Mouse (Mus musculus) midbrain, postnatal 0 days (tissue): ENCODE measurements around the gene Ccdc184. TPM values are rescaled to one million over a fixed set of nuclear protein-coding genes. Genes with fewer than 3 reads are reported as not detected.
A peak's percentile ranks its signal among the peaks of the same experiment; 100 is the strongest.

Experiments
- ATAC-seq: fragments of 200-750 bp; cut with Nextera tagmentation; 2 replicates; pipeline ENCODE4 v1.8.0; 2017; ENCODE audit warnings: moderate number of reproducible peaks, mild to moderate bottlenecking, moderate TSS enrichment, moderate library complexity; ENCODE audit not compliant: low FRiP score
- DNase-seq: peaks from one replicate; pipeline ENCODE4 v3.0.0-alpha.2; 2015; ENCODE audit warnings: low spot score
- H3K27ac ChIP-seq: fragments of 300-500 bp; sonication (generic); 2 replicates; pipeline ENCODE4 v1.5.1; 2014; ENCODE audit warnings: low read depth, mild to moderate bottlenecking, low read length, mixed read lengths
- H3K27me3 ChIP-seq: fragments of 300-500 bp; sonication (generic); 2 replicates; pipeline ENCODE4 v1.6.1; 2014; ENCODE audit warnings: low read length, control low read depth, mixed read lengths; ENCODE audit not compliant: insufficient read depth
- H3K36me3 ChIP-seq: fragments of 300-500 bp; sonication (generic); 2 replicates; pipeline ENCODE4 v1.6.1; 2014; ENCODE audit warnings: low read length, control low read depth, mixed read lengths; ENCODE audit not compliant: insufficient read depth
- H3K4me1 ChIP-seq: fragments of 300-500 bp; sonication (generic); 2 replicates; pipeline ENCODE4 v1.6.1; 2014; ENCODE audit warnings: mild to moderate bottlenecking, control low read depth, antibody characterized with exemption, low read length, mixed read lengths; ENCODE audit not compliant: insufficient read depth
- H3K4me2 ChIP-seq: fragments of 300-500 bp; sonication (generic); 2 replicates; pipeline ENCODE4 v1.6.1; 2014; ENCODE audit warnings: low read depth, mild to moderate bottlenecking, low read length, mixed read lengths; ENCODE audit not compliant: poor library complexity, severe bottlenecking
- H3K4me3 ChIP-seq: fragments of 300-500 bp; sonication (generic); 2 replicates; pipeline ENCODE4 v1.5.1; 2014; ENCODE audit warnings: low read depth, mild to moderate bottlenecking, low read length, moderate library complexity
- H3K9ac ChIP-seq: fragments of 300-500 bp; sonication (generic); replicated peaks from 2 replicates; pipeline ENCODE4 v1.6.1; 2014; ENCODE audit warnings: mild to moderate bottlenecking, low read length, moderate library complexity, mixed read lengths; ENCODE audit not compliant: poor library complexity, severe bottlenecking
- H3K9me3 ChIP-seq: fragments of 300-500 bp; sonication (generic); 2 replicates; pipeline ENCODE4 v1.6.1; 2016; ENCODE audit warnings: low read length, control low read depth
- CTCF ChIP-seq: IDR thresholded peaks from 2 replicates; pipeline ENCODE4 v1.5.1; 2016; ENCODE audit warnings: antibody characterized with exemption, mild to moderate bottlenecking
- WGBS: fragments of 180-500 bp; shearing (Covaris S2); extraction: QIAGEN DNeasy Blood & Tissue Kit; methylation state at CpG from one replicate; pipeline ENCODE4 v1.1.7; 2014; 5-methylcytosine and 5-hydroxymethylcytosine counted together
- polyA plus RNA-seq: library from polyadenylated mRNA; unstranded; fragments of >200 nt; fragmentation: Nextera tagmentation; extraction: Ambion mirVana; gene quantifications from 2 replicates; pipeline ENCODE4 v1.2.1, GENCODE M21; 2015
- total RNA-seq: library from RNA; depleted of rRNA; stranded (reverse); fragments of >200 nt; gene quantifications from 2 replicates; pipeline ENCODE4 v1.2.3, GENCODE M21; 2014; rRNA removed

Ccdc184 gene
- 127 and 129 TPM in 2 replicates for total RNA-seq
- polyA plus RNA-seq: 132 and 145 TPM in 2 replicates

GRCm38 (mm10) chr15:98166963-98167644, at the start of gene Ccdc184:
Ccdc184 (plus strand) TSS chr15:98167158.
- Histone ChIP-seq H3K4me3 (peak within 1 kb of the TSS; percentile 66), H3K9me3 (no peaks in the 10 kb centered on the region), H3K36me3 (no peaks in the 10 kb centered on the region), H3K4me1 (0 out of 2 replicates have a peak, but pooled peaks cover 11% of the 10 kb centered on the region), H3K4me2 (peak within 1 kb of the TSS; percentile 84), H3K27ac (peak within 1 kb of the TSS; percentile 88), H3K9ac (peak within 1 kb of the TSS; percentile 81), H3K27me3 (no peaks in the 10 kb centered on the region)
- DNase-seq: peak; percentile 35
- no peak for TF ChIP-seq CTCF
- ATAC-seq: peak; percentile 67
- 2% methylated on average over 17 of the region's 18 CpGs for WGBS

- WGBS: 86% methylated on average over 12 of the region's 12 CpGs
- H3K9me3 ChIP-seq: no peaks in the 10 kb centered on the region
- no peak for DNase-seq
- H3K4me1 ChIP-seq: no peaks in the 10 kb centered on the region
- H3K27me3 ChIP-seq: no peaks in the 10 kb centered on the region
- H3K36me3 ChIP-seq: peaks cover 74% of the 10 kb centered on the region
- no peak for TF ChIP-seq CTCF
- H3K27ac ChIP-seq: no peak overlapping the region
- ATAC-seq: no peak
- H3K4me3 ChIP-seq: no peak overlapping the region
- H3K9ac ChIP-seq: no peak overlapping the region
- H3K4me2 ChIP-seq: no peak overlapping the region
These were observed 47.6 kb upstream of the Ccdc184 start for GRCm38 (mm10) chr15:98119363-98119762.

GRCm38 (mm10) chr15:98120831-98121230, 46.1 kb upstream of the Ccdc184 start:
- ATAC-seq (no peak), DNase-seq (no peak)
- no peak overlapping the region for H3K4me3 ChIP-seq
- no peak for TF ChIP-seq CTCF
- no peaks in the 10 kb centered on the region for H3K9me3 ChIP-seq
- no peaks in the 10 kb centered on the region for H3K27me3 ChIP-seq
- no peak overlapping the region for H3K9ac ChIP-seq
- H3K36me3 ChIP-seq: peaks cover 81% of the 10 kb centered on the region
- H3K4me2 ChIP-seq: no peak overlapping the region
- 94% methylated on average over 20 of the region's 20 CpGs for WGBS
- no peak overlapping the region for H3K27ac ChIP-seq
- no peaks in the 10 kb centered on the region for H3K4me1 ChIP-seq

GRCm38 (mm10) chr15:98131001-98131400, 36.0 kb upstream of the Ccdc184 start:
- no peak for ATAC-seq
- H3K36me3 ChIP-seq: peaks cover 61% of the 10 kb centered on the region

GRCm38 (mm10) chr15:98131451-98131850, 35.5 kb upstream of the Ccdc184 start:
- Histone ChIP-seq H3K4me3 (no peak overlapping the region), H3K36me3 (peaks cover 61% of the 10 kb centered on the region), H3K27me3 (no peaks in the 10 kb centered on the region), H3K4me2 (no peak overlapping the region), H3K9ac (no peak overlapping the region), H3K27ac (no peak overlapping the region), H3K4me1 (no peaks in the 10 kb centered on the region), H3K9me3 (no peaks in the 10 kb centered on the region)
- ATAC-seq (no peak), DNase-seq (no peak)
- TF ChIP-seq CTCF: no peak
- WGBS: 93% methylated on average over 7 of the region's 7 CpGs

More at GRCm38 (mm10) chr15:98131001-98131400, 36.0 kb upstream of the Ccdc184 start:
- Histone ChIP-seq H3K9ac (no peak overlapping the region), H3K27me3 (no peaks in the 10 kb centered on the region), H3K4me3 (no peak overlapping the region), H3K27ac (no peak overlapping the region), H3K4me2 (no peak overlapping the region), H3K4me1 (no peaks in the 10 kb centered on the region), H3K9me3 (no peaks in the 10 kb centered on the region)
- TF ChIP-seq CTCF: no peak
- no peak for DNase-seq
- 96% methylated on average over 4 of the region's 4 CpGs for WGBS

- no peak for TF ChIP-seq CTCF
- H3K27me3 ChIP-seq: no peaks in the 10 kb centered on the region
- no peak overlapping the region for H3K4me3 ChIP-seq
- H3K4me2 ChIP-seq: no peak overlapping the region
- H3K4me1 ChIP-seq: no peaks in the 10 kb centered on the region
- 87% methylated on average over 15 of the region's 15 CpGs for WGBS
- no peak overlapping the region for H3K27ac ChIP-seq
- no peaks in the 10 kb centered on the region for H3K9me3 ChIP-seq
- H3K9ac ChIP-seq: no peak overlapping the region
- DNase-seq (no peak), ATAC-seq (no peak)
- H3K36me3 ChIP-seq: peaks cover 58% of the 10 kb centered on the region
These were observed 34.9 kb upstream of the Ccdc184 start for GRCm38 (mm10) chr15:98131942-98132655.
